Mouse (Mus musculus): ENCODE measurements around the gene Il17rd.

The Il17rd gene

GRCm38 (mm10) chr14:27096779-27097178 lies 58.0 kb downstream of the Il17rd start:
- peak; percentile 25 for DNase-seq

- no peak for DNase-seq
Measured at GRCm38 (mm10) chr14:27101735-27102134, 63.0 kb downstream of the Il17rd start.

GRCm38 (mm10) chr14:27102720-27103119 lies 64.0 kb downstream of the Il17rd start:
- DNase-seq = no peak

GRCm38 (mm10) chr14:27105731-27106457 lies 67.2 kb downstream of the Il17rd start:
- no peak for DNase-seq

GRCm38 (mm10) chr14:27108748-27109504 lies 70.2 kb downstream of the Il17rd start:
- no peak for DNase-seq

GRCm38 (mm10) chr14:27114362-27115274 lies 75.9 kb downstream of the Il17rd start, which contains the start of gene Arhgef3:
Gene Arhgef3 (plus strand): TSS chr14:27114899.
- no peak for DNase-seq

- DNase-seq = no peak
Measured at GRCm38 (mm10) chr14:27115275-27115660, 76.5 kb downstream of the Il17rd start.

GRCm38 (mm10) chr14:27115991-27116390 lies 77.2 kb downstream of the Il17rd start:
- no peak for DNase-seq

GRCm38 (mm10) chr14:27116577-27117165 lies 77.9 kb downstream of the Il17rd start:
- DNase-seq = no peak

GRCm38 (mm10) chr14:27118546-27118945 lies 79.8 kb downstream of the Il17rd start:
- no peak for DNase-seq

GRCm38 (mm10) chr14:27122646-27123045 lies 83.9 kb downstream of the Il17rd start:
- DNase-seq = no peak

- no peak for DNase-seq
Measured at GRCm38 (mm10) chr14:27123543-27123942, 84.8 kb downstream of the Il17rd start.

GRCm38 (mm10) chr14:27130031-27130430 lies 91.3 kb downstream of the Il17rd start:
- no peak for DNase-seq

- DNase-seq = no peak
Measured at GRCm38 (mm10) chr14:27130676-27131075, 91.9 kb downstream of the Il17rd start.

GRCm38 (mm10) chr14:27131521-27131920 lies 92.8 kb downstream of the Il17rd start:
- no peak for DNase-seq

- no peak for DNase-seq
Measured at GRCm38 (mm10) chr14:27138891-27139290, 100.2 kb downstream of the Il17rd start.

GRCm38 (mm10) chr14:27139968-27140367 lies 101.2 kb downstream of the Il17rd start:
- DNase-seq = no peak

GRCm38 (mm10) chr14:27141486-27141885 lies 102.7 kb downstream of the Il17rd start:
- no peak for DNase-seq

GRCm38 (mm10) chr14:27142680-27143079 lies 103.9 kb downstream of the Il17rd start:
- no peak for DNase-seq

GRCm38 (mm10) chr14:27145171-27146045 lies 106.7 kb downstream of the Il17rd start:
- DNase-seq = no peak

GRCm38 (mm10) chr14:27147726-27148125 lies 109.0 kb downstream of the Il17rd start:
- DNase-seq = no peak

GRCm38 (mm10) chr14:27149401-27149800 lies 110.7 kb downstream of the Il17rd start:
- no peak for DNase-seq
